Mouse (Mus musculus): ENCODE measurements at regions not wholly inside any gene's neighbourhood (a gene's known extent, or its start where the extent isn't known, plus 50 kb on each side); places are given as distances from the start of the nearest gene placed in this dataset.
"Not testable (repeated sequence)": the region's sequence is repeated elsewhere in the genome, so short reads cannot be mapped to it uniquely, and the experiment has no call there.

- no peak for ATAC-seq (ENCODE audit: extremely low read depth, insufficient number of reproducible peaks, low FRiP score, low TSS enrichment)
- 74% methylated on average over 4 of the region's 4 CpGs for WGBS
- no peaks in the 10 kb centered on the region for H3K4me1 ChIP-seq
These were observed 186.5 kb upstream of the Phyhipl start for GRCm38 (mm10) chr10:70842176-70842838.

GRCm38 (mm10) chr10:70841179-70841578 lies 185.4 kb upstream of the Phyhipl start:
- not testable (repeated sequence) for H3K36me3 ChIP-seq; H3K27me3 ChIP-seq (replicated peaks); H3K9ac ChIP-seq; H3K4me1 ChIP-seq; H3K27ac ChIP-seq (replicated peaks); H3K4me2 ChIP-seq; H3K4me3 ChIP-seq; H3K9me3 ChIP-seq; ATAC-seq (ENCODE audit: extremely low read depth, insufficient number of reproducible peaks, low FRiP score, low TSS enrichment)
- 89% methylated on average over 2 of the region's 2 CpGs for WGBS

More at GRCm38 (mm10) chr10:70842176-70842838, 186.5 kb upstream of the Phyhipl start:
- Histone ChIP-seq H3K36me3 (no peaks in the 10 kb centered on the region), H3K4me2 (no peak overlapping the region), H3K27me3 (replicated peaks) (no peaks in the 10 kb centered on the region), H3K9me3 (peaks cover 11% of the 10 kb centered on the region), H3K27ac (replicated peaks) (no peak overlapping the region), H3K9ac (no peak overlapping the region), H3K4me3 (no peak overlapping the region)

- Histone ChIP-seq H3K27me3 (replicated peaks) (no peaks in the 10 kb centered on the region), H3K9ac (no peak overlapping the region), H3K27ac (replicated peaks) (no peak overlapping the region), H3K4me1 (no peaks in the 10 kb centered on the region), H3K9me3 (peaks cover 16% of the 10 kb centered on the region; the same call in 1 of the 2 replicates), H3K4me2 (no peak overlapping the region), H3K4me3 (no peak overlapping the region), H3K36me3 (no peaks in the 10 kb centered on the region)
- no peak for ATAC-seq (ENCODE audit: extremely low read depth, insufficient number of reproducible peaks, low FRiP score, low TSS enrichment)
- WGBS = 75% methylated on average over 4 of the region's 4 CpGs
These were observed 182.4 kb upstream of the Phyhipl start for GRCm38 (mm10) chr10:70838147-70838546.

- ATAC-seq (ENCODE audit: extremely low read depth, insufficient number of reproducible peaks, low FRiP score, low TSS enrichment) = no peak
- H3K36me3 ChIP-seq = no peaks in the 10 kb centered on the region
- 70% methylated on average over 6 of the region's 6 CpGs for whole genome bisulfite sequencing
These were observed 181.6 kb upstream of the Phyhipl start for GRCm38 (mm10) chr10:70837326-70837725.

GRCm38 (mm10) chr10:70832616-70833015 lies 176.9 kb upstream of the Phyhipl start:
- Histone ChIP-seq H3K9ac (no peak overlapping the region), H3K4me1 (no peaks in the 10 kb centered on the region), H3K36me3 (no peaks in the 10 kb centered on the region), H3K27ac (replicated peaks) (no peak overlapping the region), H3K4me2 (no peak overlapping the region), H3K4me3 (no peak overlapping the region), H3K9me3 (0 out of 2 replicates have a peak, but pooled peaks cover 9% of the 10 kb centered on the region), H3K27me3 (replicated peaks) (no peaks in the 10 kb centered on the region)
- 50% methylated on average over 4 of the region's 4 CpGs for WGBS
- no peak for ATAC-seq (ENCODE audit: extremely low read depth, insufficient number of reproducible peaks, low FRiP score, low TSS enrichment)

More at GRCm38 (mm10) chr10:70837326-70837725, 181.6 kb upstream of the Phyhipl start:
- Histone ChIP-seq H3K9ac (no peak overlapping the region), H3K4me1 (no peaks in the 10 kb centered on the region), H3K4me2 (no peak overlapping the region), H3K4me3 (no peak overlapping the region), H3K9me3 (peaks cover 16% of the 10 kb centered on the region; the same call in 1 of the 2 replicates), H3K27ac (replicated peaks) (no peak overlapping the region), H3K27me3 (replicated peaks) (no peaks in the 10 kb centered on the region)

GRCm38 (mm10) chr10:70828217-70828616 lies 172.5 kb upstream of the Phyhipl start:
- no peak overlapping the region for H3K4me2 ChIP-seq
- no peak overlapping the region for H3K9ac ChIP-seq
- no peak for ATAC-seq (ENCODE audit: extremely low read depth, insufficient number of reproducible peaks, low FRiP score, low TSS enrichment)
- H3K4me1 ChIP-seq = no peaks in the 10 kb centered on the region
- no peaks in the 10 kb centered on the region for H3K9me3 ChIP-seq
- no peak overlapping the region for H3K27ac ChIP-seq (replicated peaks)
- 47% methylated on average over 4 of the region's 4 CpGs for WGBS
- H3K36me3 ChIP-seq = no peaks in the 10 kb centered on the region
- H3K27me3 ChIP-seq (replicated peaks) = no peaks in the 10 kb centered on the region
- no peak overlapping the region for H3K4me3 ChIP-seq

- not testable (repeated sequence) for H3K9ac ChIP-seq; H3K36me3 ChIP-seq; H3K27me3 ChIP-seq (replicated peaks); ATAC-seq (ENCODE audit: extremely low read depth, insufficient number of reproducible peaks, low FRiP score, low TSS enrichment); H3K9me3 ChIP-seq; H3K4me1 ChIP-seq; H3K4me2 ChIP-seq; H3K4me3 ChIP-seq; H3K27ac ChIP-seq (replicated peaks)
- WGBS = 78% methylated on average over 2 of the region's 2 CpGs
These were observed 171.8 kb upstream of the Phyhipl start for GRCm38 (mm10) chr10:70827522-70827921.

- Histone ChIP-seq H3K9me3 (no peaks in the 10 kb centered on the region), H3K9ac (no peak overlapping the region), H3K4me1 (no peaks in the 10 kb centered on the region), H3K4me3 (no peak overlapping the region), H3K36me3 (no peaks in the 10 kb centered on the region), H3K27ac (replicated peaks) (no peak overlapping the region), H3K27me3 (replicated peaks) (no peaks in the 10 kb centered on the region), H3K4me2 (no peak overlapping the region)
- ATAC-seq (ENCODE audit: extremely low read depth, insufficient number of reproducible peaks, low FRiP score, low TSS enrichment) = no peak
- WGBS = 71% methylated on average over 7 of the region's 7 CpGs
These were observed 170.9 kb upstream of the Phyhipl start for GRCm38 (mm10) chr10:70826706-70827105.

GRCm38 (mm10) chr10:70825451-70825850 lies 169.7 kb upstream of the Phyhipl start:
- Histone ChIP-seq H3K4me1 (no peaks in the 10 kb centered on the region), H3K9me3 (no peaks in the 10 kb centered on the region), H3K27ac (replicated peaks) (no peak overlapping the region), H3K9ac (no peak overlapping the region), H3K36me3 (no peaks in the 10 kb centered on the region), H3K4me2 (no peak overlapping the region), H3K27me3 (replicated peaks) (no peaks in the 10 kb centered on the region), H3K4me3 (no peak overlapping the region)
- 78% methylated on average over 4 of the region's 4 CpGs for WGBS
- ATAC-seq (ENCODE audit: extremely low read depth, insufficient number of reproducible peaks, low FRiP score, low TSS enrichment) = no peak

- 69% methylated on average over 5 of the region's 5 CpGs for WGBS
- H3K4me1 ChIP-seq = no peaks in the 10 kb centered on the region
- ATAC-seq (ENCODE audit: extremely low read depth, insufficient number of reproducible peaks, low FRiP score, low TSS enrichment) = no peak
- no peak overlapping the region for H3K4me2 ChIP-seq
- H3K36me3 ChIP-seq = no peaks in the 10 kb centered on the region
- no peak overlapping the region for H3K27ac ChIP-seq (replicated peaks)
- H3K9me3 ChIP-seq = no peaks in the 10 kb centered on the region
- no peaks in the 10 kb centered on the region for H3K27me3 ChIP-seq (replicated peaks)
- H3K9ac ChIP-seq = no peak overlapping the region
- H3K4me3 ChIP-seq = no peak overlapping the region
These were observed 168.7 kb upstream of the Phyhipl start for GRCm38 (mm10) chr10:70824461-70824860.

- H3K9me3 ChIP-seq = no peaks in the 10 kb centered on the region
- H3K9ac ChIP-seq = no peak overlapping the region
- H3K27ac ChIP-seq (replicated peaks) = no peak overlapping the region
- H3K4me1 ChIP-seq = no peaks in the 10 kb centered on the region
- WGBS = 64% methylated on average over 2 of the region's 2 CpGs
- H3K4me3 ChIP-seq = no peak overlapping the region
- H3K36me3 ChIP-seq = no peaks in the 10 kb centered on the region
- H3K27me3 ChIP-seq (replicated peaks) = no peaks in the 10 kb centered on the region
- no peak overlapping the region for H3K4me2 ChIP-seq
- ATAC-seq (ENCODE audit: extremely low read depth, insufficient number of reproducible peaks, low FRiP score, low TSS enrichment) = no peak
These were observed 164.2 kb upstream of the Phyhipl start for GRCm38 (mm10) chr10:70819951-70820350.

- WGBS = 58% methylated on average over 15 of the region's 15 CpGs
- H3K36me3 ChIP-seq = no peaks in the 10 kb centered on the region
- H3K4me2 ChIP-seq = no peak overlapping the region
- no peak overlapping the region for H3K27ac ChIP-seq (replicated peaks)
- no peak for ATAC-seq (ENCODE audit: extremely low read depth, insufficient number of reproducible peaks, low FRiP score, low TSS enrichment)
- no peak overlapping the region for H3K4me3 ChIP-seq
- no peaks in the 10 kb centered on the region for H3K4me1 ChIP-seq
- H3K9ac ChIP-seq = no peak overlapping the region
- H3K27me3 ChIP-seq (replicated peaks) = no peaks in the 10 kb centered on the region
- no peaks in the 10 kb centered on the region for H3K9me3 ChIP-seq
These were observed 158.8 kb upstream of the Phyhipl start for GRCm38 (mm10) chr10:70814354-70815131.

Data from heart, embryonic 13.5 days (tissue).